Mouse (Mus musculus): Measurements from ENCODE around the gene Cdk5rap2. TPM values are rescaled to one million over a fixed set of nuclear protein-coding genes. Genes with fewer than 3 reads are reported as not detected.

Cdk5rap2 gene
- polyA plus RNA-seq, 1 experiment from 2014 or later = 6.8 TPM

DNA sequence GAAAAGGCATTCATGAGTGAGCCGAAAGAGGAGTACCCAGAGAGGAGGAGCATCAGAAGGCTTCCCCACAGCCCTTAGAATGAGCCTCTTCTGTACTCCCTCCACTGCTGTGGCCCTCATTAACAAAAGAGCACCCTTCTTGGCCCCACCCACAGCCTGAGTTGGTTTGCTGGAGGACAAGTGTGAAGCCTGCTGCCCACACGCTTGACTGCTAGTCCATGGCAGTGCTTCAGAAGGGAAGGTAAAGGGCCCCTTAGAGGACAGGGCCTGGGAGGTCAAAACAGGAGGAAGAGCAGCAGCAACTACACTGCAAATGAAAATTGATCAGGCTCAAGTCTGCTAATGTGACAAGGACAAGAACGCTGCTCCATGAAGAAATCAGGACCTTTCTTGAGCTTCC is 56.6 kb downstream of the Cdk5rap2 start:
- Histone ChIP-seq H3K27me3 (no peaks in the 10 kb centered on the region), H3K4me2 (no peak overlapping the region), H3K36me3 (peaks cover 49% of the 10 kb centered on the region), H3K9ac (no peak overlapping the region), H3K4me1 (replicated peaks) (no peaks in the 10 kb centered on the region), H3K27ac (no peak overlapping the region), H3K9me3 (replicated peaks) (no peaks in the 10 kb centered on the region), H3K4me3 (replicated peaks) (no peak overlapping the region)
- ATAC-seq (ENCODE audit: low read depth) (no peak), DNase-seq (no peak)
- WGBS (ENCODE audit: insufficient replicate concordance) = 83% methylated on average over 3 of the region's 3 CpGs

DNA sequence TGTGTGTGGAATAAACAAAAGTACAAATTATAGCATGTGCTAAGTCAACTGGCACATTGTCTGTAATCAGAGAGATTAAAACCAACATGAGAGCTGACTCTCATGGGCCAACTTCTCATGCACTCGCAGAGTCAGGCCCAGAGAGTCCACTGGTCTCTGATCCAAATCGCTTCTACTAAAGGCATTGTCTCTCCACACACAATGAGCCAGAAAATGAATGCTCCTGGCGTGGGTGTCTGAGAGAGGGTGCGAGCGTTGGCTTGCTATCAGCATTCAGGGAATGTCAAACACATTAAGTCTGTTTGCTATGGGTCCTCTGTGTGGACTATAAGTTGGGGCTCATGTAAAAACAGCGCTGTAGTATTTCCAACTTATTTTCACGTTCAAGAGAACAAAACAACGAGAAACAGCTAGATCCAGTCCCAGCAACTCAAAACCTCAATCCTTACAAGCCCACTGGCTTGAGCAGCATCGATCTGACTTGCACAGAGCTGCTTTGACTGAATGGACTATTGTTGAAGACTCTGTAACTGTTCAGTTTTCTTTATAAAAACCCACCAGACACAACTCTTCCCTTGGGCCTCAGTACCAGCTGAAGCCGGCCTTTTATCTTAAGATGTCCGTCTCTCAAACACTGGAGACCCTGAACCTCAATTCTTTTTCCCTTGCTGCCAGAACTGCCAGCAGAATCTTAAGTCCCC is 74.6 kb downstream of the Cdk5rap2 start:
- Histone ChIP-seq H3K4me2 (no peak overlapping the region), H3K27ac (no peak overlapping the region), H3K9ac (no peak overlapping the region), H3K27me3 (no peaks in the 10 kb centered on the region), H3K4me3 (replicated peaks) (no peak overlapping the region), H3K9me3 (replicated peaks) (no peaks in the 10 kb centered on the region), H3K36me3 (peaks cover 9% of the 10 kb centered on the region; the same call in 1 of the 2 replicates), H3K4me1 (replicated peaks) (no peaks in the 10 kb centered on the region)
- 78% methylated on average over 11 of the region's 11 CpGs for WGBS (ENCODE audit: insufficient replicate concordance)
- no peak for DNase-seq
- no peak for ATAC-seq (ENCODE audit: low read depth)

DNA sequence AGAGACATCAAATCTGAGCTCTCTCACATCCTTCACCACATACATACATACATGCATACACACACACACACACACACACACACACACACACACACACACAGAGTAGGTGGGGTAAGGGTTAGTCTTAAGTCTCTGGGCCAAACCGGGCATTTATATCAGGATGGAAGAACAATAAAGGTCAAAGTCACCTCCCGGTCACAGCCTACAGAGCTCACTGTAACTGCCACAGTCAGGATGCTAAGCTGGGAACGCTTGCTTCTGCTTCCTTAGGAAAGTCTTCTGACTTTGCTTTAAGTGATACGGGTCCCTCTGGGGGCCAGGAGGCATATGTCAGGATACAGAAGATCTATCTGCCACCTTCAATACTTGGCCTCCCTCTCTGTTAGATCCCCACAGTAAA is 75.2 kb downstream of the Cdk5rap2 start:
- ATAC-seq (ENCODE audit: low read depth) (no peak), DNase-seq (no peak)
- Histone ChIP-seq H3K9me3 (replicated peaks) (no peaks in the 10 kb centered on the region), H3K4me3 (replicated peaks) (no peak overlapping the region), H3K9ac (no peak overlapping the region), H3K36me3 (peaks cover 9% of the 10 kb centered on the region; the same call in 1 of the 2 replicates), H3K4me1 (replicated peaks) (no peaks in the 10 kb centered on the region), H3K27ac (no peak overlapping the region), H3K4me2 (no peak overlapping the region), H3K27me3 (no peaks in the 10 kb centered on the region)
- WGBS (ENCODE audit: insufficient replicate concordance) = 82% methylated on average over 4 of the region's 4 CpGs

DNA sequence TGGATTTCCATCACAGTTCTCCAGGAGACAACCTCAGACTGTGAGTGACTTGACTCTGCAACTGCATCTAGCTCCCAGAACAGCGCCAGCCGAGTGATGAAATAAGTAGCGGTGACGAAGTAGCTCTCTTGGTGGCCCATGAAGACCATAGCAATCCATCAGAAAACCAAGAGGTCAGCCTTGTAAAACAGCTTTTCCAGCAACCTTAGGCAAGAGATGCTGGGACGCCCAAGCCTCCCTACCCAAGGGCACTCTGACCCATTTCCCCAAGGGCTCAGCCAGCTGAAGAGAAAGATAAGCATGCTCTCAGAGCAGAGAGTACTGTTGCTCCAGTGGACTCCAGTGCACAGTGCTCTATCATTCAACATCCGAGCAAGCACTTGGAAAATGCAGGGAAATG is 77.3 kb downstream of the Cdk5rap2 start:
- no peak for DNase-seq
- no peaks in the 10 kb centered on the region for H3K9me3 ChIP-seq (replicated peaks)
- no peaks in the 10 kb centered on the region for H3K4me1 ChIP-seq (replicated peaks)
- H3K9ac ChIP-seq = no peak overlapping the region
- no peak overlapping the region for H3K4me3 ChIP-seq (replicated peaks)
- no peaks in the 10 kb centered on the region for H3K27me3 ChIP-seq
- WGBS (ENCODE audit: insufficient replicate concordance) = 84% methylated on average over 6 of the region's 6 CpGs
- no peak overlapping the region for H3K27ac ChIP-seq
- H3K4me2 ChIP-seq = no peak overlapping the region
- no peak for ATAC-seq (ENCODE audit: low read depth)
- H3K36me3 ChIP-seq = peaks cover 9% of the 10 kb centered on the region; the same call in 1 of the 2 replicates

DNA sequence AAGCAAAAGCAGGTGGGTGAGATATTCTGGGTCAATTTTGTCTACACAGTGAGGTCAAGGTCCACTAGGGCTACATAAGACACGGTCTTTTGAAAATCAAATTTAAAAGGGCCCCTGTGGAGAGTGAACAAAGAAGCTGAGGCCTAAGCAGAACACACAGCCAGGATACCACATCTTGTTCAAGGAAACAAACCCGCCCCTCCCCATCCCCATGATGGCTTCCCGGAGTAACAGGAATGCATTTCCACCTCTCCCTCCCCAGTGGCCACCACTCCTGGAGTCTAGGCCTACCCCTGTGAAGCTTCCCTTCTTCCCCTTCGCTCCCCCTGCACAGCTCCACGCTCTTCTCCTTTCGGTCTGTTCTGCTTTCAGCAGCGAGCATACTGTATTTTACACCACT is 77.7 kb downstream of the Cdk5rap2 start:
- ATAC-seq (ENCODE audit: low read depth) (no peak), DNase-seq (no peak)
- H3K27ac ChIP-seq = no peak overlapping the region
- H3K9ac ChIP-seq = no peak overlapping the region
- no peaks in the 10 kb centered on the region for H3K27me3 ChIP-seq
- no peaks in the 10 kb centered on the region for H3K4me1 ChIP-seq (replicated peaks)
- peaks cover 6% of the 10 kb centered on the region; the same call in 1 of the 2 replicates for H3K36me3 ChIP-seq
- H3K9me3 ChIP-seq (replicated peaks) = no peaks in the 10 kb centered on the region
- H3K4me3 ChIP-seq (replicated peaks) = no peak overlapping the region
- WGBS (ENCODE audit: insufficient replicate concordance) = 66% methylated on average over 7 of the region's 7 CpGs
- no peak overlapping the region for H3K4me2 ChIP-seq

DNA sequence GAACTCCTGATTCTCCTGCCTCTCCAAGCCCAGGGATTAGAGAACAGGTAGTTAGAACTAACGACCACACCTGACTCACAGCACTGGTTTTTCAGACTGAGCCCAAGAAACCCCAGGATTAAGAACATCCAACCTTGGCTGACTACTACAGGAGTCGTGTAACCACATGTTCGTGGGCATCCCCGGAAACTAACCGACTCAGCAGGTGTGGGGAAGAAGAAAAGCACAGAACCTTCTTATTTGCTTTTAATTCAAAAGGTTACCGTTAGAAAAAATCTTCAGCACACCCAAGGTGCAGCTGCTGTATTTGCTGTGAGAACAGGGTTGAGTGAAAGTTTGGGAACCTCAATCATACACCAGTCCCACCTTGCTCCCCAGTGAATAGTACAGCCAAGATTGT is 79.1 kb downstream of the Cdk5rap2 start:
- Histone ChIP-seq H3K9ac (no peak overlapping the region), H3K27me3 (no peaks in the 10 kb centered on the region), H3K4me3 (replicated peaks) (no peak overlapping the region), H3K9me3 (replicated peaks) (no peaks in the 10 kb centered on the region), H3K36me3 (no peaks in the 10 kb centered on the region), H3K4me2 (no peak overlapping the region), H3K4me1 (replicated peaks) (no peaks in the 10 kb centered on the region), H3K27ac (no peak overlapping the region)
- DNase-seq (no peak), ATAC-seq (ENCODE audit: low read depth) (no peak)
- 81% methylated on average over 6 of the region's 6 CpGs for WGBS (ENCODE audit: insufficient replicate concordance)

DNA sequence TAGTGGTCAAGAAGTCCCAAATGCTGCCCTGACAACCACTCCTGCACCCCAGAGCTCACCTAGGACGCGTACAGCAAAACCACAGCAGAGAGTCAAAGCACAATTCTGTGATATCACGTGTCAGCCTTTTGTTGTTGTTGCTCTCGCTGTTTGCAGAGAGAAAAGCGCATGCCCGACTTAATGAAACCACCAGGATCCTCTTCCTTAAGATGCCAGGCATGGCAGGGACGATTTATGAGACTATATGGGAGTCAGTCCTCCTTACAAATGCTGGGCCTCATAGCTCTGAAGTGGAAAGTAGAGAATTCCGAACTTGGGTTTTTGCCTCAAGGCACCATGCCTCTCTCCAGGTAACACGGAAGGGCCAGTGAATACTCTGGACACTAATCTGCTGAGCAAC is 82.2 kb downstream of the Cdk5rap2 start:
- H3K4me3 ChIP-seq (replicated peaks) = no peak overlapping the region
- no peak for DNase-seq
- no peak overlapping the region for H3K27ac ChIP-seq
- no peaks in the 10 kb centered on the region for H3K36me3 ChIP-seq
- no peaks in the 10 kb centered on the region for H3K27me3 ChIP-seq
- H3K4me1 ChIP-seq (replicated peaks) = no peaks in the 10 kb centered on the region
- no peak overlapping the region for H3K9ac ChIP-seq
- 83% methylated on average over 9 of the region's 9 CpGs for WGBS (ENCODE audit: insufficient replicate concordance)
- H3K9me3 ChIP-seq (replicated peaks) = no peaks in the 10 kb centered on the region
- no peak overlapping the region for H3K4me2 ChIP-seq
- ATAC-seq (ENCODE audit: low read depth) = no peak

DNA sequence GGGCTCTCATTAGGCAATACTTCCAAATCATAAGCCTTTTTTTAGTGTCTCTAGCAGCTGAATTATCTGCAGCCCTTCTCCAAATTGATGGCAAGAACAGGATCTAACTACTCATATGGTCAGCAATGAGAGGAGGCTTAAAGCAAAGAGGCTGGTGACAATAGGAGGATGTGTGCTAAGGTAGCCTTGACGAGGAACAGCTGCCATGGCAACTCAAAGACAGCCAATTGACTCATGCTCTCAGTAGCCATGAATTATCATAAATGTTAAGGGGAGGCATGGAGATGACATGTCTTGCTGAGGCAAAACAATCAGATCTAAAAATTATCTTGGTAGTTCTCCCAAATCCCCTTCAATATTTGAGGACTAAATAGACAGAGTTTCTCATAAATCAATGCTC is 82.8 kb downstream of the Cdk5rap2 start:
- Histone ChIP-seq H3K4me1 (replicated peaks) (no peaks in the 10 kb centered on the region), H3K9me3 (replicated peaks) (no peaks in the 10 kb centered on the region), H3K9ac (no peak overlapping the region), H3K36me3 (no peaks in the 10 kb centered on the region), H3K4me3 (replicated peaks) (no peak overlapping the region), H3K27ac (no peak overlapping the region), H3K27me3 (no peaks in the 10 kb centered on the region), H3K4me2 (no peak overlapping the region)
- no peak for ATAC-seq (ENCODE audit: low read depth)
- no peak for DNase-seq
- WGBS (ENCODE audit: insufficient replicate concordance) = 56% methylated on average over 1 of the region's 1 CpGs

DNA sequence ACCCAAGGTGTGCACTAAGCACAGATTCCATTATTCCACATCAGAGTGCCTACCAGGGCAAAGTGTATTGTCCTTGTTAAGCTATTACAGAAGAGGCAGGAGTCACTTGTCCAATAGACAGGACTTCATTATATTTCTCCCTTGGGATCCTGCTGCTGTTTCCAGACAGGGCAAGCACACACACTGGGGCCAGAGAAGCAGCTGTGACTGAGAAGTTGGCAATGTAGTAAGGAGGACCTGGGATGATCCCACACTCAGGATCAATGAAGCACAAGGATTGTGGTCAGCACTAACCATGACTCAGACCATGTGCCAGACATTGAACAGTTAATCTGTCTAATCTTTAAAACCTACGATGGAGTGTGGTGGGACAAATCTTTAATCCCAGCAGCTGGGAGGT is 88.7 kb downstream of the Cdk5rap2 start:
- H3K9ac ChIP-seq = no peak overlapping the region
- no peak overlapping the region for H3K27ac ChIP-seq
- no peaks in the 10 kb centered on the region for H3K9me3 ChIP-seq (replicated peaks)
- no peaks in the 10 kb centered on the region for H3K27me3 ChIP-seq
- 43% methylated on average over 1 of the region's 1 CpGs for WGBS (ENCODE audit: insufficient replicate concordance)
- H3K4me3 ChIP-seq (replicated peaks) = no peak overlapping the region
- H3K36me3 ChIP-seq = peaks cover 9% of the 10 kb centered on the region
- DNase-seq = no peak
- no peak for ATAC-seq (ENCODE audit: low read depth)
- H3K4me1 ChIP-seq (replicated peaks) = no peaks in the 10 kb centered on the region
- no peak overlapping the region for H3K4me2 ChIP-seq

DNA sequence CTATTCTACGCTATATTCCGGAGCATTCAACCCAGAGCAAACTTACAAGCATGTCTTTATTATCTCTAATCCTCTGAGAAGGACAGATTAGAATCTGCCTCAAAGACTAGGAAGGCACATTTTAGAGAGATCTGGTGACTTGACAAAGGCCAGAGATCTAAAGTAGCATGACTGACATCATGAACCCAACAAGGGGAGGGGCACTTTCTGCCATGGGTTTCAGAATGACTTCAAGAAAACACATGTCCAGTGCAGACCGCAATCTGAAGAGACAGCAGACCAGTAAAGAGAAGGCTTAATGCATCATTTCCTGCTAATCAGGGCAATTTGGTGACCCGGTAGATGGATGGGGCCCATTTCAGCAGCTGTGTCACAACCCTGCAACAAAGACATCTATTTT is 98.1 kb downstream of the Cdk5rap2 start:
- ATAC-seq (ENCODE audit: low read depth) = no peak
- H3K4me2 ChIP-seq = no peak overlapping the region
- no peak overlapping the region for H3K27ac ChIP-seq
- no peak for DNase-seq
- H3K9me3 ChIP-seq (replicated peaks) = no peaks in the 10 kb centered on the region
- peaks cover 35% of the 10 kb centered on the region for H3K36me3 ChIP-seq
- WGBS (ENCODE audit: insufficient replicate concordance) = 83% methylated on average over 4 of the region's 4 CpGs
- no peak overlapping the region for H3K4me3 ChIP-seq (replicated peaks)
- no peaks in the 10 kb centered on the region for H3K4me1 ChIP-seq (replicated peaks)
- no peaks in the 10 kb centered on the region for H3K27me3 ChIP-seq
- H3K9ac ChIP-seq = no peak overlapping the region

DNA sequence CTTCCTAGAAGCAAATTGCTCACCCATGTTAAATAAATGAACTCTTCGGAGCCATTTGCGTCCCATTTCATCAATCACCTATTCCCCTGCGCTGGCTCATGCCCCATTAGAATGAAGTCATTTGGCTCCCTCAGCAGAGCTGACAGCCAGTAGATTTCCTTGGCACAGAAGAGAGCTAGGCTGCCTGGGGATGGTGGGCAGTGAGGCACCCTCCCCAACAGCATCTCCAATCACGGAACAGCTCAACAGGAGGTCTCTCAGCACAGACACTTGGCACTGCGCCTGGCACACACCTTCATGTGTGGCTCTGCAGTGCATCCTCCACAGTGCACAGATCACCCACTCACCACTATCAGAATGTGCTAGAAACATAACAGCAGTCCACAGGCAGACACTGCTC is 98.7 kb downstream of the Cdk5rap2 start:
- peaks cover 28% of the 10 kb centered on the region for H3K36me3 ChIP-seq
- 89% methylated on average over 5 of the region's 5 CpGs for WGBS (ENCODE audit: insufficient replicate concordance)
- H3K9me3 ChIP-seq (replicated peaks) = no peaks in the 10 kb centered on the region
- no peak overlapping the region for H3K4me3 ChIP-seq (replicated peaks)
- ATAC-seq (ENCODE audit: low read depth) (no peak), DNase-seq (no peak)
- no peaks in the 10 kb centered on the region for H3K4me1 ChIP-seq (replicated peaks)
- no peaks in the 10 kb centered on the region for H3K27me3 ChIP-seq
- H3K9ac ChIP-seq = no peak overlapping the region
- H3K4me2 ChIP-seq = no peak overlapping the region
- no peak overlapping the region for H3K27ac ChIP-seq

DNA sequence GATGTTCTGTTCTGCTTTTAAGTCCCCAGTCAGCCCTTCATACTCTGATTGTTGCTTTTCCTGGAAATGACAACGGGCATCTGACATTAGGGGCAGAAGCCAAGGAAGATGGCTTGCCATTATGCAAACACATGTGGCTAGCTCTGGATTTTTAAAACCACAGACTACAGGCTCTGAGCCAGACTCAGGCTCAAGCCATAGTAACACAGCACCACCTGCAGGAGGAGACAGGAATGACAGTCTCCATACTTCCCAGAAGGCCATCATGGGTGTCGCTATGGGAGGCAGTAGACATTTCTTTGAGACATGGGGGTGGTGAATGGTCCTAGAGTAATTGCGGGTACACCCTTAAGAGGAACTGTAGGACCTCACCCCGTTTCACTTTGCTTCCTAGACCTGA is 103.0 kb downstream of the Cdk5rap2 start:
- no peaks in the 10 kb centered on the region for H3K9me3 ChIP-seq (replicated peaks)
- peaks cover 23% of the 10 kb centered on the region for H3K36me3 ChIP-seq
- 43% methylated on average over 4 of the region's 4 CpGs for WGBS (ENCODE audit: insufficient replicate concordance)
- ATAC-seq (ENCODE audit: low read depth) = 0 out of 2 replicates have a peak, but pooled peaks have one; percentile 41
- DNase-seq = peak; percentile 9
- H3K27ac ChIP-seq = no peak overlapping the region
- no peaks in the 10 kb centered on the region for H3K4me1 ChIP-seq (replicated peaks)
- H3K27me3 ChIP-seq = no peaks in the 10 kb centered on the region
- H3K4me3 ChIP-seq (replicated peaks) = no peak overlapping the region
- no peak overlapping the region for H3K9ac ChIP-seq
- no peak overlapping the region for H3K4me2 ChIP-seq

All from liver, embryonic 13.5 days (tissue).